Mouse (Mus musculus) c-Kit-positive CD71-positive TER-119-negative erythroid progenitor cells, embryonic 14.5 days (primary cell): ENCODE measurements around the gene Ptpn4.

ENCODE experiments used
- DNase-seq: peaks from one replicate; pipeline ENCODE4 v3.0.0-alpha.2; 2013; ENCODE audit warnings: low read depth

Gene Ptpn4

GRCm38 (mm10) chr1:119837035-119837751, at the start of gene Ptpn4:
Gene Ptpn4 (minus strand): TSS chr1:119837613.
- peak; percentile 91 for DNase-seq

GRCm38 (mm10) chr1:119886320-119886719, 48.9 kb upstream of the Ptpn4 start:
- no peak for DNase-seq

- no peak for DNase-seq
Measured at GRCm38 (mm10) chr1:119884272-119884671, 46.9 kb upstream of the Ptpn4 start.

GRCm38 (mm10) chr1:119878909-119879308, 41.5 kb upstream of the Ptpn4 start:
- no peak for DNase-seq

- DNase-seq: no peak
Measured at GRCm38 (mm10) chr1:119877469-119877868, 40.1 kb upstream of the Ptpn4 start.

- DNase-seq: no peak
Measured at GRCm38 (mm10) chr1:119868395-119869161, 31.2 kb upstream of the Ptpn4 start.

- no peak for DNase-seq
Measured at GRCm38 (mm10) chr1:119867300-119867699, 29.9 kb upstream of the Ptpn4 start.

GRCm38 (mm10) chr1:119865311-119865710, 27.9 kb upstream of the Ptpn4 start:
- DNase-seq: no peak

- DNase-seq: no peak
Measured at GRCm38 (mm10) chr1:119863507-119864296, 26.3 kb upstream of the Ptpn4 start.

- DNase-seq: no peak
Measured at GRCm38 (mm10) chr1:119859566-119859965, 22.2 kb upstream of the Ptpn4 start.

- no peak for DNase-seq
Measured at GRCm38 (mm10) chr1:119852980-119853379, 15.6 kb upstream of the Ptpn4 start.

- DNase-seq: no peak
Measured at GRCm38 (mm10) chr1:119852339-119852738, 14.9 kb upstream of the Ptpn4 start.

- no peak for DNase-seq
Measured at GRCm38 (mm10) chr1:119849146-119849935, 11.9 kb upstream of the Ptpn4 start.

GRCm38 (mm10) chr1:119845321-119845720, 7.9 kb upstream of the Ptpn4 start:
- DNase-seq: no peak

GRCm38 (mm10) chr1:119843121-119843520, 5.7 kb upstream of the Ptpn4 start:
- DNase-seq: no peak

GRCm38 (mm10) chr1:119838241-119838640, 828 bp upstream of the Ptpn4 start:
- no peak for DNase-seq

- no peak for DNase-seq
Measured at GRCm38 (mm10) chr1:119836479-119837015, 866 bp downstream of the Ptpn4 start.

- no peak for DNase-seq
Measured at GRCm38 (mm10) chr1:119835726-119836478, 1.5 kb downstream of the Ptpn4 start.

GRCm38 (mm10) chr1:119828160-119828559, 9.3 kb downstream of the Ptpn4 start:
- no peak for DNase-seq

- DNase-seq: no peak
Measured at GRCm38 (mm10) chr1:119818704-119819103, 18.7 kb downstream of the Ptpn4 start.

- DNase-seq: no peak
Measured at GRCm38 (mm10) chr1:119807707-119808106, 29.7 kb downstream of the Ptpn4 start.
